Mouse (Mus musculus) activated CD4-positive, CD25-positive, alpha-beta regulatory T cell, adult 4 months (primary cell): ENCODE results near the gene Rpgrip1l. TPM values are rescaled to one million over a fixed set of nuclear protein-coding genes. Genes with fewer than 3 reads are reported as not detected.

Source experiments
- ATAC-seq: one replicate; pipeline ENCODE4 v1.8.0; 2017
- polyA plus RNA-seq, 2 experiments: library from polyadenylated mRNA; unstranded; fragments of 100-300 nt; shearing (Covaris generic); gene quantifications; one replicate each; pipeline ENCODE4 v1.2.1; 2017

The Rpgrip1l gene
- polyA plus RNA-seq = 1 to 10 TPM in 1 of 2 experiments, under 1 TPM in 1; 0.42 to 1.9 TPM

DNA sequence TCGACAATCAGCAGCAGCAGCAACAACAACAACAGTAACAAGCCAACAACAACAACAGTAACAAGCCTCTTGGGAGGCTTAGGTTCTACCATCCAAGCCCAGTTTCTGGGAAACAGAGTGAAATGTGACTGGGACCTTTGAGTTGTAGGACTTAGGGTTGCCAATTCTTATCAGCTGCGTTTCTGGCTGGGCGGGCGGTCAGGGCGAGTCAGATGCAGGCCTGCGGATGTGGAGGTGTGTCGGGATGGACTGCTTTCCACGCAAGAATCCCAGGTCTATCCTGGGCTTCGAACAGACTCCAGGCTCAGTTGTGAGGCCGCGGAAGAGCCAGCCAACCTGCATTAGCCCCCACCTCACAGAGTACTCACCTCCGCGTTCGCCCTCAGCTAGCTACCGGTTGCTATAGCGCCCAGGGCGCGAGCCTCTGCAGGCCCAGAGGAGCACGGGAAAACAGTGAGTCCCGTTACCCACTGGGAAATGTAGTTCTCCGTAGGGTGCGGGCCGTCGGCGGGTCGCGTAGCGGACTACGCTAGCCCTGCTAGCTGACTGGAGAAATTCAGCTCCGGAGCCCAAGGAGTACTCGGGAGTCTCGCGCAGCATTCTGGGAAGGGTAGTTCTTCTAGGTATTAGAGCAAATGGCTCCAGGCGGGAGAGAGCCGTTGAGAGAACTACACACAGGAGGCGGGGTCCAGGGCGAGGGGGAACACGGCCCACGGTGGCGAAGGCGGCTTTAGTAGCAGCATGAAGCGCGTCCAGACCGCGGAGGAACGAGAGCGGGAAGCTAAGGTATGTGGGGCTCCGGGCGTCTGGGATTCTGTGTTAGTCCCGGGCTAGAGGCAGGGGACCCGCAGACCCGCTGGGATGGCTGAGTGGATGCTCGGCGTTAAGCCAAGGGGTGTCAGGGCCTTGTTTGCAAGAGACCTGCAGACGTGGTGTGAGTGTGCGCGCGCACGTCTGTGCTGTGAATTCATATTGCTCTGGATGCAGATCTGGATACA lies at the start of gene Rpgrip1l, which contains the start of gene Fto:
TSS of gene Rpgrip1l (minus strand) at position 428 of the 998 bp plus-strand sequence.
TSS of gene Fto (plus strand) at position 691 of the 998 bp plus-strand sequence.
- ATAC-seq = peak; percentile 97

DNA sequence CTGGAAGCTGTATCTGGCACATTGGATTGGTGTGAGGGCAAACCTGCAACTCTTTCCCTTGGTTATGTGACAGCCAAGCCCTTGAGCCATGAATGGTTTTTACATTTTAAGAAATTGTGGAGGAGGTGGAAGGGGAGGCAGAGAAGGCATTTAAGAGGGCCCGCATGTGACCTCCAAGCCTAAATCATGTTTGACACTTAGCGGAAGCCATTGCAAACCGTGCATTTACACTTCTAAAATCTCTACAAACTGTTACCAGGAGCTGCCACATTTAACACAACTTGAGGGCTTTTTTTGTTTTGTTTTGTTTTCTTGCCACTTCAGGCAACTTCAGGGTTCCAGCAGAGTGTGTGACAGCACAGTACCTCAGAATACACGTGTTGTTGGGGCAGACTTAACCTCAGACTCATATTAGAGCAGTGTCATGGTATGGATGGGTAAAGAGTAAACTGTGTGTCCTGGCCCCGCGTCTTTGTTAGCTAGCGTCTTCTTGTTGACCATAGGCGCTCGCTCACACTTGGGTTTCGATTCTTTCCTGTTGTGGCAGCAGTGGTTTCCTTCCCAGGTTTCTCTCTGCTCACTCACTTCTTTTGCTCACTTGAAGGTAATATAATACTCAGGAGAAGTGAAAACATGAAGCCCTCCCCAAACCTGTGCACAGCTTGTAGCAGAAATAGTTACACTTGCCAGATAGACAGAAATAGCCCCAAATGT lies 47.7 kb upstream of the Rpgrip1l start:
- ATAC-seq = no peak

DNA sequence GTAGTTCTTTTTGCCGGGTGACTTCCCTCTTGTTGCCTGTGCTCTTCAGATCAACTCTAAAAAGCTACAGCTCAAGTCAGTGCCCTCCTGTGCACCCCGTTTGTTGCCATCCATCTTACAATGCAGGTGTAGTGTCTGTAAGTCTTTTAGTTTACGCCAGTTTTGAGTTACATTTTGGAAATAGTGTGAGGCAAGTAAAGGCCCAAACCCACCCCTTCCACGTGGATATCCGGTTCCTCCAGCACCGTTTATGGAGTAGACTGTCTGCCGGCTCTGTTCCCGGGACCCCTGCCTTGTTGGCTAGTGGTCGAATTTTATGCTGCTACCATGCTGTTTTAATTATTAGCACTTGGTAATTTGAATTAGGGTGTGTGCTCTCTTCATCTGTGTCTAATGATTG lies 46.4 kb upstream of the Rpgrip1l start:
- ATAC-seq = no peak

DNA sequence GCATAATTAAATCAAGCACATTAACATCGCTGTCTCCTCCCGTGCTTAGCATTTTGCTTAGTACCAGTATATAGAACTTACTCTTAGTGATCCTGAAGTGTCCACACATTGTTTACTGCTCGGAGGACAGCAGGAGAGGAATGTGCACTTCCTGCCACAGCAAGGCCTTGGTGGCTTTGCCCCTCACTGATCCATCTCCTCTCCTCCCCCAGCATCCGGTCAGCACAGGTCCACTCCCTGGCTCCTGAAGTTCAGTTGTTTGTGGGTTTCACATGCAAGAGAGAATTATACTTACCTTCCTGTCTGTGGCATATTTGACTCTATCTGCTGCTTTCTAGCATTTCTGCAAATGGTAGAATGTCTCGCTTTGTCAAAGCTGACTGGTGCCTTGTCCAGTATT lies 45.0 kb upstream of the Rpgrip1l start:
- no peak for ATAC-seq

DNA sequence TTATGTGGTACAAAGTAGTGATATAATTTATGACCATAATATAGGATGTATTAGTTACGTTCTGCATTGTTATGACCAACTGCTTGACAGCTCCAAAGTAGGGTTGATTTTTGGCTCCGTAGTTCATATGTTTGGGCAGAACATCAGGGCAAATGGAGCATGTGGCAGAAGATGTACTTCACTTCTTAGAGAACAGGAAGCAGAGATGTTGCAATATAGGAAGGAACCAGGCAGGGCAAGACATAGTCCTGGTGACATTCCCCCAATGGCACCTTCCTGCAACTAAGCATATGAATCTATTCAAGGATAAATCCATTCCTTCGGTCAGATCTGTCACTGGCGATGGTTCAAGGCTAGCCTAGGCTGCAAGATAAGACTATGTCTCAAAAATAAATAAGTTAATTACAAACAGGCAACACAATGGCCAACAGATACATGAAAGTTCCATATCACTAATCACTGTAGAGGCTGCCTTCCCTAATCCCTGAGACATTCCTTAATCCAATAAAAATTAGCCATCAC lies 44.5 kb upstream of the Rpgrip1l start:
- ATAC-seq = no peak

DNA sequence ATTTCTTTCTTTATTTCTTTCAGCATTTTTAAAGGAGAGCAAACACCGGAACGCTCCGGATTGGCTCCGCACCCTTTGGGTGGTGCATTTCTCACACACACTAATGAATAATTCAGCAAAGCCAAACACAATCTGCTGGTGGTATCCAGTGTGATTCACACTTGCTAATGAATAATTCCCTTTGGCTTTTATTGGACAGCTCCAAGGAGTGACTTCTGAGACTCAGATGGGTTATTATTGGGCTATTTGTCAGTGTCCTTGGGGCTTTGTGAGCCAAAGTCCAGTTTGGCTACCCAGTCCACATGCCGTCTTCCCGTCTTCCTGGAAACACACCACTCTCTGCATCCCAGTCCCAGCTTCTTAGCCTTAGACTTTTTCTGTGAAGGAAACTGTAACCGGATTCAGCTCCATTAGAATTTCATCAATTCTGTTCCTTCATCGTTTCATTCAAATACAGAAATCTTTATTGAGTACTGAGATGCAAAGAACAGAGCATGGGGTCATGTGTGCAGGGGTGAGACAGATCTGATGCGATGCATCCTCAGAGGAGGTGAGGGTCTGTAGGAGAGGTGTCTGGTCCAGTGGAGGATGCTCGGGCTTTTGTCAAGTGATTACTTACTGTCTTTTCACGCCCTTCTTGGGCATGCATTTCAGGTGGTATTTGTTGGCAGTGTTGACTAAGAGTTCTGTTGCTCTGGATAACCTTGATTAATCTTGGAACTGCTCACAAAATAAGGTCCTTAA lies 43.1 kb upstream of the Rpgrip1l start:
- no peak for ATAC-seq

DNA sequence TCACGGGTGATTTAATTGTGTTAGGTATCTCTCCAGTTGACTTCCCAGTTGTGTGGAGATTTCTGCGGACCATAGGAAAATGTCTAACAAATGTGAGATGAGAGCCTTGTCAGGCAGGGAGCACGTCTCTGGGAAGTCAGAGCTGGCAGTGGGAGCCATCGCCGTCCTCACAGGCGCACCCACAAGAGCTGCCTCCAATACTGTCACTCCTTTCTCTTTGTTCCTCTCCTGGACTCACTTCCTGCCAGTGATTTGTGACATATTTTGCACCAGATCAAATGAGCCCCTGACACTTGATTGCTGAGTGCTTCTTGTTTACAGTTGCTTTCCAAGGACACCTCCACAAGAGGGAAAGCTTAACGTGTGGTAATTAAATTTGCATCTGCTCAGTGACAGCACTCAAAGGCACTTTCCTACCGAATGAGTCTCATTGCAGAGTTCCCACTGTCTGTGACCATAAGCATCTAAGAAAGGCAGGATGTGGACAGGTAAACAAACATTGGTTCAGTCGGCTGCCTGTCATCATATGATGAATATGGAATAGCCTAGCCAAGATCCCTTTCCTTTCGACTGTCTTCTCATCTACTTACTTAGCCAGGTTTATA lies 42.3 kb upstream of the Rpgrip1l start:
- ATAC-seq = no peak

DNA sequence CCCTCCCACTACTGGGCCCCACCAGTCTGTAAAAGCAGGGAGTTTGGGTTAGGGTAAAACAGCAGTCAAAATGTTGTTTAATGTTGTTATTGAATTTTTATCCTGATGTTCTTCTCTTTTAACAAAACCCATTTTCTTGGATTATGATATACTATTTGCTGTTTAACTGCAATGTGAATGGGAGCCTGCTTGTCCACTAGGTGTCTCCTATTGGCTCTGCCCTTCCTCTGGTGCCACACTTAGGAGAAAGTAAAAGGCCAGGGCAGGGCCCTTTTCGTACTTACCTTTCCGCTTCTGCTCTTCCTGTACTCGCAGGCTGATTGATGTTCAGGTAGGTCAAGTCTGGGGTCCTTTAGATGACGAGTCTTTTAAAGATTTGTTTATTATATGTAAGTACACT lies 40.8 kb upstream of the Rpgrip1l start:
- ATAC-seq = no peak

DNA sequence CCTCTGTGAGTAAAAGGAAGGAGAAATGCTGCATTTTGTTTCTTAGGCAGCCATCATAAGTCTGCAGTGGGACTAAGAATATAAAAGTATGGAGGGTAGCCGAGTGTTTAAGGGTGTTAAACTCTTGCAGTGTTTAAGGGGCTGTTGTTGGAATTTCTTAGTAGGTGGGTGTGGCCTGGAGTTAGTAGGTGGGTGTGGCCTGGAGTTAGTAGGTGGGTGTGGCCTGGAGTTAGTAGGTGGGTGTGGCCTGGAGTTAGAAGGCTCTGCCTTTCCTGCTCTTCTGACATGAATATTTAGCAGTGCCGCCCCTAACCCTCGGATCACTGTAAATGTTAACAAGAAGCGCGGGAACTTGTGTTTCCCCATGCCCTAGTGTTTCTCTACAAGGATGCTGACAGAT lies 40.0 kb upstream of the Rpgrip1l start:
- ATAC-seq = no peak

DNA sequence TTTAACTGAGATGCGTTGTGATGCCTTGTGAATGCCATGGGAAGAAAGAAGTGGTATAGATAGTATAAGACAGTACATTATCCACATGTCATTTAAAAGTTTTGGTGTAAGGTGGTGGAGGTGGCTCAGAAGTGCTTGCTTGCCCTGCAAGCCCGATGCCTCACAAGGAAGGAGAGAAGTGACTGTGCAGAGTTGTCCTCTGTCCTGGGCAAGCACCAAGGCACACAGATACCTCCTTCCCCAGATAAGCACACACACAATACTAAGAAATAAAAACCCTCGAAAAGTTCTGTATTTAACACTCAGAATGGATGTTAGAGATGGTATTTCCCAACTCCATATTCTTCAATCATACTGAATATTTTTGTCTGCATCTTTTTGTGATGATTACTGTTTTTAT lies 39.5 kb upstream of the Rpgrip1l start:
- no peak for ATAC-seq

DNA sequence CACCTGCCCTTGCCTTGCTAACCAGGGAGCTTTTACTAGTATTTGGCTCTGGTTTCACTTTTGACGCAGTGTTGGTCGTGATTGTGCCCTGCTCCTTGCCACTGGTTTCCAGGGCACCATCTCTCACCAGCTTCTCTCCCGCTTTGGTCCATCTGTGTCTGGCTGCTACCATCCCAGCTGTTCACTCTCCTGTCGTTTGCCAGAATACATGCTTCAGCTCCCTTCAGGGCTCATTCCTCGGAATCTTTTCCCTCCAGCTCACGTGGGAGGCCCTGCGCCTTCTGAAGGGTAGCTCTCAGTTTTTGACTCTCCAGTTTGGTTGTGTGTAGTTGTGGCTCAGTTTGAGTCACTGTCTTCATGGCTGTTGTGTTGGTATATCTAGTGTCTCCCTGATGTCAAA lies 37.6 kb upstream of the Rpgrip1l start:
- no peak for ATAC-seq

DNA sequence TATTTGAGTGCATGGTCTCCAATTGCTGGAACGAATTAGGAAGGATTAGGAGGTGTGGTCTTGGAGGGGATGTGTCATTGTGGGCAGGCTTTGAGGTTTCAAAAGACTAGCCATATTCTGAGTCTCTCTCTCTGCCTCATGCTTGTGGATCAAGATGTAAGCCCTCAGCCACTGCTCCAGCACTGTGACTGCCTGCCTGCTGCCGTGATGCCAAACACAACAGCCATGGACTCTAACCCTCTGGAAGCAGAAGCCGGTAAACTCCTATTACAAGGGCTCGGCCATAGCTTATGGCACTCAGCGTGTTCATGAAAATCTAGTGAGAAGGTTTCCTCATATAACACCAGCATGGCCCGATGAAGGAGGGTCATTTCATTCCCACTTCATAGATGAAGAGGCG lies 36.8 kb upstream of the Rpgrip1l start:
- no peak for ATAC-seq

DNA sequence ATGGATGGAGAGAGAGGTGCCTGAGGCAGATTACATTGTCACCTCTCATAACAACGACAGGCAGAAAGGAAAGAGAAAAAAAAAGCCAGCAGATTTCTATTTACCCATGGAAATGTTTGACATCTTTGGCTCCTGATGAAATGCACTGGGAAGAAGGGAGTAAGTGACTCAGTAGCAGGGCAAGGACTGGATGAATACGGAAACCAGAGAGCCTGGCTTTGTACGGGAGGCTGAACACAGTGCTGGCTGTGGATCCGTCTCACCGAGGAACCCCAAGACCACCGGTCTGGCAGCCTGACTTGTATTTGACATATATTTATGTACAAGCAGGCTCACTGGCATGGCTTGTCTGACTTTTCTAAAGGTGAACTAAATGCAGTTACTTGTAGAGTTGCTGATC lies 34.5 kb upstream of the Rpgrip1l start:
- ATAC-seq = no peak

DNA sequence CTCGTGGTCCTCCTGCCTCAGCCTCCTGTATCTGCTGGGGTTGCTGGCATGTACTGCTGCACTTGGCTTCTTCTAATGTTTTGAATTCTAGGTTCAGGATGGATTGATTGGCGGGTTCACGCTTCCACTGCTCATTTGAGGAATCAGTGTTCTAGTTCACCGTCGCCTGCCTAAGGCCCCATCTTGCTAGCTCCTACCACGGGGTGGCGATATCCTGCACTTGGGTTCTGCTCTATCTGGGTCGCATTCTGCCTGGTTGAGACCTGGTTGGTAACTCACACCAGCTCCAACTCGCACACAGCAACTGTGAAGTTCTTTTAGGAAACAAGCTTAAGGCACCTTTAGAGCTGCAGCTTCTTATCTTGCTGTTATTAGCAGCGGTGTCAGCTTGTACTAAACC lies 34.1 kb upstream of the Rpgrip1l start:
- no peak for ATAC-seq

DNA sequence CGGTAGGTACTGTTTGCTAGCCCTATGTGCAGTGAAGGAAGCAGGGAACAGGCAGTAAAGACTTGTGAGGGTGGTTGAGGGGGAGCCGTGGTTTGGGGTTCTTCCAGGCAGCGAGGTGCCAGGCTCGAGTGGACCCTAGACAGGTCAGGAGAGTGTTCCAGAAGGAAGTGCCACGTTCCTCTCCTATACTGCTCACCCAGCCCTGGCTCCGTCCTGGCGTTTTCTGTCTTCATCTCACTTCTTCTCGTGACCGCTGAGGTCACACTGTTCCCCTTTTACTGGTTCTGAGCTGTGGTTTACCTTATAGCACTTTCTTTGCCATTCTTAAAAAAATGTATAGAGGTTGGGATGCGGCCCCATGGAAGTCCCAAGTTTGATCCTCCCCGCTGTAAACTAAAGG lies 31.6 kb upstream of the Rpgrip1l start:
- no peak for ATAC-seq

DNA sequence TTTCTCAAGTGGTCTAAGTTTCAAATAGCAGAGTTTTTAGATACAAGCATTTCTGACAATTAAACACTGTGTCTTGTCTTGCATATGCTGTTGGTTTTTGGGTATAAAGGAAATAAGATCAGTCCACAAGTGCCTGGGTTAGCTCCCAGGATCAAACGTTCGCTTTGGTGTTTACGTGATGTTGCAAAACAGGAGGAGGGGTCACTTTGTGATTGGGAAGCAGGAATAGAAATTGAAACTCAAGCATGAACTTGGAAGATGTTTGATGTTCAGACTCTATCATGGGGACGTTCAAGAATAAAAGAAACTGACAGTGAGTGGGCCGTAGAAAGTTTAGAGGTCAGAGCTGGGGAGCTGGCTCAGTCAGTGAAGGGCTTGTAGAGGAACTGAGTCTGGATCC lies 29.7 kb upstream of the Rpgrip1l start:
- ATAC-seq = no peak

DNA sequence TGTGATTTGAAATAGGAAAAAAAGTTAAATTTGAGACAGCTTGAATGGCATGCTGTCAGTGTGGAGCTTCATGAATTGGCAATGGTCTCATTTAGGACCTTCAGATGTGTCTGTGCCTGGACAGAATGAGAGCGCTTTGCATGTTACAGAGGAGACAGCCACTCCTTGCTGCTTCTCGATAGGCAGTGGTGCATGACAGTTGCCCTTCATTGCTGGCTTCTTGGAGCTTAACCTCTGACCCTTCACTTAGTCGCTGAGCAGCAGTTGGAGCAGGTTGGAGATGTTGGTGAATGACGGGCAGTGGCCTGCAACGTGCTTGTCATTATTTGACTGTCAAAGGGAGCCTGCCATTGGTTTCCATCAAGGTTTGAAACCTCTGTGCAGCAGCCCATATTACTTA lies 29.1 kb upstream of the Rpgrip1l start:
- no peak for ATAC-seq

DNA sequence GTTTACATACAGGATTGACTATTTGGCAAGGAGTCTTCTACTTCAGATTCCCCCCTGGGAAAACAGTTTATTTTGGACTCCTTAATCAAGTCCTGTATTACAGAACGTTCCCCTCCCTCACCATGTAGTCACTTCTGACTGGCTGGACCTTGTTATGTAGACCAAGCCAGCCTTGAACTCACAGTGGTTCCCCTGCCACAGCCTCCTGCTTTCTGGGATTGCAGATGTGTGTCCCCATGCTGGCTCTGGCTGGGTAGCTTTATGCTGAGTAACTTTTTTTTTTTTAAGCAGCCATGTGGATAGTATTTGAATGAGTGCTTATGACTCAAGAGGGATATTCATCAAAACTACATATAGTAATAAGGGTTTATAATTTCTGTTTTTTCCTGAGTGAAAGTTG lies 27.7 kb upstream of the Rpgrip1l start:
- ATAC-seq = no peak

DNA sequence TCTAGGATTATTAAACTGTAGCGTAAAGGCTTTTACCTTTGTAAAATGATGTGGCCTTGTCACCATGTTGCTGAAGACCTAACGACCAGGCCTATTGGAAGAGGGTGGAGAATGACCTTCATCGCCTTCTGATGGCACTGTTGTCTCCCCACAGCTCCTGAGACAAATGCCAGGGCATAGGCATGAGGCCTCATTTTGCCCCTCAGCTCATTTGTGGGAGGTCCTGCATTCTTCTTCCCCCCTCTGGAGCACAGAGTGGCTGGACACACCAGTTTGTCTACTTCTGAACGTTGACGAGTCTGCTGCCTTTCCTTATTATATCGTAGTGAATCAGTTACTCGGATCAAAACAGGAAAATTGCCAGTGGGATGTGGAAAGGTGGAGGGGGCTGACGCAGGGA lies 26.6 kb upstream of the Rpgrip1l start:
- ATAC-seq = no peak

DNA sequence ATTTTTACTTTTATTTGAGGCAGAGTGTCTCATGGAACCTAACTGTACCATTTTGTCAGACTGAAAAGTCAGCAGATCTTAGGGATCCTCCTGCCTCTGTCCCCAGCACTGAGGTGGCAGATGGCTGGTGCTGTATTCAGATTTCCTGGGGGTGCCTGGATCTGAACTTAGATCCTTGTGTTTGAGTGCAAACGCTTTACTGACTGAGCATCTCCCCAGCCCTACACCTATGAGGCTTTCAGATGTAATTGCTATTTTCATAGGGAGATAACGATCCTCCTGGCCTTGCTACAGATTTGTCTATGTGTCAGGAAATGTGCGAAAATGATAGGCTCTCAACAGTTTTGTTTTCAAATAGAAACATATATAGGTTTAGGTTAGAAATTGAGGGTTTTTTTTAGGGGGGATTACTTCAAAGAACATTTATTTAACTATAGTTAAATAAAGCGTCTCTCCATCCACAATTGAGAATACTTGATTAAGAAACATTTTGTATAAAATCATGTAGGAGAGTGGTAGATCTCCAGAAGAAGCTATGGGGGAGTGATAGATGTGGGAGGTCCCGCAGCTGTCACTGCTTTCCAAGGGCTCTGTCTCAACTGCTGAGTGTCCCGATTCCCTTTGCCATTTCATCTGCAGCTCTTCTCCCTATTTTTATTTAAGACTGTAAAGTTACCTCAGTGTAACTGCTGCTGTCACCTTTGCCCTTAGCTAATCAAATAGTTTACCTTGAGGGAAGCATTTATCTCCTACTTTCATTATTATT lies 25.5 kb upstream of the Rpgrip1l start:
- ATAC-seq = no peak

DNA sequence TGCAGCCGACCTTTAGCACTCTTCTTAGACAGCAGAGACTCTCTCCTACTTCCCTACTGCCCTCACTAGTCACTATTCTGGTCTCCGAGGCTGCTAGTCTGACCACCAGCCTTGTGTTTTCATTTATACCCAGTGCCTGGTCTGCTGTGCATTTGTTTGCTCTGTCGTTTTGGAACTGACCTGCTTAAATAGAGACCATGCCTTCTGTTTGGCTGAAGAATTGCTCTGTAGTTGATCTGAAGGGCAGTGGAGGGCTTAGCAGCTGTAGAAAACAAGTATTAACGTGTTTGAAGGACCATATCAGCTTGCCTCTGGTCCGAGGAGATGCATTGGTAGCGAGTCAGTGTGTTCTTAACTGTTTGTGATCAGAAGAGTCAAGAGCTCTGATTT lies 16.4 kb upstream of the Rpgrip1l start:
- no peak for ATAC-seq

DNA sequence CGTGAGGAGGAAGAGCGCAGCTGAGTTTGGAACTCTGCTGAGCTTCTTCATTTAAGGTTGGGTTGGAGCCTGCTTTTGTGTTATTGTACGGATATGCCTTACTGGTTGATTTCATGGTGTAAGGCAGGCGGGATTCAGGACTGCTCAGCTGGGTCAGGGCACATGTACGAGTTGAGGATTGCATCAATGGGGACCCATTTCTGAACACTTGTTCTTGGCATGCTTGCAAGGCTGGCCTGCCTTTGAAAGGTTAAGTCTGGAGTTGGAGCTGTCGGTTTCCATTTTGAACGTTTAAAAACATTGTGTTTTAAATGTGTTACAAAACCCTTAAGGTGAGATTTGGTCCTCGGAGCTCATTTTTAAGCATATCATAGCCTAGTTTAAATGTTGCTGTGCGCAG lies 16.0 kb upstream of the Rpgrip1l start:
- ATAC-seq = no peak
